Mouse (Mus musculus) MEL (cell line): ENCODE results near the gene Cyp1a1.

Experiments used
- CHD2 ChIP-seq: IDR thresholded peaks from 2 replicates; pipeline ENCODE4 v1.6.1; 2011; ENCODE audit warnings: low read length, improper control_type of control experiment
- CTCF ChIP-seq, 3 experiments: IDR thresholded peaks in 2 of 3; conservative IDR thresholded peaks in 1 of 3; 2 replicates each; pipeline ENCODE4 v1.5.1; 2011 to 2012; ENCODE audit warnings: low read length in 3 of 3, low read depth in 2 of 3, mild to moderate bottlenecking in 2 of 3, improper control_type of control experiment in 1 of 3, inconsistent platforms in 1 of 3, mixed read lengths in 1 of 3, moderate library complexity in 1 of 3; ENCODE audit not compliant: control insufficient read depth in 1 of 3, insufficient read depth in 1 of 3, poor library complexity in 1 of 3, severe bottlenecking in 1 of 3
- E2F4 ChIP-seq: IDR thresholded peaks from 2 replicates; pipeline ENCODE4 v1.6.1; 2011; ENCODE audit warnings: low read depth, low read length, improper control_type of control experiment, borderline replicate concordance
- EP300 ChIP-seq, 2 experiments: IDR thresholded peaks; 2 replicates each; pipeline ENCODE4 v1.6.1; 2011; ENCODE audit warnings: improper control_type of control experiment in 2 of 2, low read length in 2 of 2, low read depth in 1 of 2, mild to moderate bottlenecking in 1 of 2
- ETS1 ChIP-seq: IDR thresholded peaks from 2 replicates; pipeline ENCODE4 v1.6.1; 2012; ENCODE audit warnings: low read depth, mild to moderate bottlenecking, inconsistent platforms, low read length, improper control_type of control experiment, moderate library complexity
- GABPA ChIP-seq: IDR thresholded peaks from 2 replicates; pipeline ENCODE4 v1.6.1; 2012; ENCODE audit warnings: low read depth, mild to moderate bottlenecking, inconsistent platforms, low read length, improper control_type of control experiment, moderate library complexity
- HCFC1 ChIP-seq: IDR thresholded peaks from 2 replicates; pipeline ENCODE4 v1.6.1; 2012; ENCODE audit warnings: low read depth, mild to moderate bottlenecking, inconsistent platforms, low read length, improper control_type of control experiment, moderate library complexity
- KAT2A ChIP-seq: conservative IDR thresholded peaks from 2 replicates; pipeline ENCODE4 v1.6.1; 2012; ENCODE audit warnings: low read depth, low read length, improper control_type of control experiment, inconsistent platforms
- MAFK ChIP-seq: IDR thresholded peaks from 2 replicates; pipeline ENCODE4 v1.6.1; 2011; ENCODE audit warnings: low read depth, mild to moderate bottlenecking, low read length, improper control_type of control experiment, borderline replicate concordance
- POLR2A ChIP-seq, 2 experiments: IDR thresholded peaks; 2 replicates each; pipeline ENCODE4 v1.6.1; 2011 to 2012; ENCODE audit warnings: low read length in 2 of 2, mild to moderate bottlenecking in 2 of 2, control low read depth in 1 of 2, improper control_type of control experiment in 1 of 2, low read depth in 1 of 2, moderate library complexity in 1 of 2; ENCODE audit not compliant: control insufficient read depth in 1 of 2, insufficient read depth in 1 of 2, poor library complexity in 1 of 2
- SMC3 ChIP-seq: IDR thresholded peaks from 2 replicates; pipeline ENCODE4 v1.6.1; 2011; ENCODE audit warnings: low read depth, low read length, improper control_type of control experiment
- TBP ChIP-seq: IDR thresholded peaks from 2 replicates; pipeline ENCODE4 v1.8.0; 2011; ENCODE audit warnings: low read depth, low read length, improper control_type of control experiment
- TCF12 ChIP-seq: IDR thresholded peaks from 2 replicates; pipeline ENCODE4 v1.6.1; 2014; ENCODE audit warnings: low read depth, mild to moderate bottlenecking, inconsistent platforms, low read length, improper control_type of control experiment, moderate library complexity
- USF1 ChIP-seq: IDR thresholded peaks from 2 replicates; pipeline ENCODE4 v1.6.1; 2014; ENCODE audit warnings: low read depth, mild to moderate bottlenecking, inconsistent platforms, low read length, improper control_type of control experiment, moderate library complexity

DNA sequence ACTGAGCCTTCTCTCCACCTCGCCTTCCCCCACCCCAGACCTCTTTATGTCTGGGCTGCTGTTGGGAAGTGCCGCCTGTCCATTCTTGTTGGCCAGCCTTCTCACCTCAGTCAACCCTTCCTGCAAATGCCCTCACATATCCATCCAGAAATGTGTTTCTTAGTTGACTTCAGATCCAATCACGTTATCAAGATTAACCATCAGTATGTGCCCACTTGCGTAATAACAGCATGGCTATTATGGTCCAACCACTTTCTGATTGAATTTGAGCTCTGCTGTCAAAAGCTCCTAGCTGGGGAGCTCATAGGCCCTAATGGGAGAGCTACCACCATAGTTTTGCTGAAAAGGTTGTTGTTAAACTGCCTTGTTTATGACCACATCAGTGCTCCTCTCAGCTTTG lies 16.7 kb upstream of the Cyp1a1 start:
- TF ChIP-seq POLR2A (IDR thresholded peaks at IDR 0.05; ENCODE audit: control insufficient read depth in 1 of 2, insufficient read depth in 1 of 2, low read depth in 1 of 2, low read length in 2 of 2, poor library complexity in 1 of 2) = no peak
- TF ChIP-seq E2F4 = no peak
- TF ChIP-seq CTCF (IDR thresholded peaks at IDR 0.05 in 2 of 3, conservative IDR thresholded peaks at IDR 0.05 in 1 of 3; ENCODE audit: control insufficient read depth in 1 of 3, insufficient read depth in 1 of 3, low read depth in 2 of 3, low read length in 3 of 3, poor library complexity in 1 of 3, severe bottlenecking in 1 of 3) = no peak
- TF ChIP-seq TBP = no peak
- no peak for TF ChIP-seq EP300 (IDR thresholded peaks at IDR 0.05; ENCODE audit: low read depth in 1 of 2, low read length in 2 of 2)
- TF ChIP-seq MAFK = no peak
- TF ChIP-seq HCFC1 = no peak
- TF ChIP-seq GABPA = no peak
- TF ChIP-seq SMC3 = no peak
- TF ChIP-seq KAT2A = no peak
- TF ChIP-seq TCF12 = no peak
- no peak for TF ChIP-seq ETS1
- no peak for TF ChIP-seq CHD2
- TF ChIP-seq USF1 = no peak
